Mouse (Mus musculus) forebrain, embryonic 10.5 days (tissue): ENCODE data around the gene Gdpd1. TPM values are rescaled to one million over a fixed set of nuclear protein-coding genes. Genes with fewer than 3 reads are reported as not detected.

Experiments used
- DNase-seq: peaks from one replicate; pipeline ENCODE4 v3.0.0-alpha.2; 2017; ENCODE audit warnings: low spot score; ENCODE audit errors: extremely low spot score
- H3K27ac ChIP-seq: fragments of 300-500 bp; sonication (generic); 2 replicates; pipeline ENCODE4 v1.5.1; 2016; ENCODE audit warnings: mild to moderate bottlenecking
- H3K27me3 ChIP-seq: fragments of 300-500 bp; sonication (generic); 2 replicates; pipeline ENCODE4 v1.6.1; 2016; ENCODE audit warnings: mild to moderate bottlenecking; ENCODE audit not compliant: poor library complexity, severe bottlenecking
- H3K36me3 ChIP-seq: fragments of 300-500 bp; sonication (generic); replicated peaks from 2 replicates; pipeline ENCODE4 v1.6.1; 2016; ENCODE audit warnings: mild to moderate bottlenecking, moderate library complexity
- H3K4me1 ChIP-seq: fragments of 300-500 bp; sonication (generic); 2 replicates; pipeline ENCODE4 v1.6.1; 2016
- H3K4me3 ChIP-seq: fragments of 300-500 bp; sonication (generic); 2 replicates; pipeline ENCODE4 v1.5.1; 2016; ENCODE audit warnings: mild to moderate bottlenecking, moderate library complexity
- H3K9me3 ChIP-seq: fragments of 300-500 bp; sonication (generic); 2 replicates; pipeline ENCODE4 v1.6.1; 2016; ENCODE audit warnings: mild to moderate bottlenecking, moderate library complexity
- WGBS: fragments of 180-500 bp; shearing (Covaris S2); methylation state at CpG from one replicate; pipeline ENCODE4 v1.1.7; 2016; 5-methylcytosine and 5-hydroxymethylcytosine counted together
- polyA plus RNA-seq: library from polyadenylated mRNA; unstranded; fragments of >200 nt; fragmentation: Nextera tagmentation; extraction: Ambion mirVana; gene quantifications from 2 replicates; pipeline ENCODE4 v1.2.1, GENCODE M21; 2016

Gene Gdpd1
- 42.5 and 45.3 TPM in 2 replicates for polyA plus RNA-seq

GRCm38 (mm10) chr11:87073866-87074440, at the start of gene Gdpd1:
TSS of gene Gdpd1 (minus strand) at chr11:87074062.
- peak within 1 kb of the TSS; percentile 76 for H3K4me3 ChIP-seq
- H3K9me3 ChIP-seq: no peaks in the 10 kb centered on the region
- H3K27ac ChIP-seq: peak within 1 kb of the TSS; percentile 91
- 2% methylated on average over 43 of the region's 43 CpGs for WGBS
- H3K36me3 ChIP-seq: peaks cover 31% of the 10 kb centered on the region
- no peaks in the 10 kb centered on the region for H3K27me3 ChIP-seq
- DNase-seq: peak; percentile 93
- peaks cover 19% of the 10 kb centered on the region for H3K4me1 ChIP-seq

DNA sequence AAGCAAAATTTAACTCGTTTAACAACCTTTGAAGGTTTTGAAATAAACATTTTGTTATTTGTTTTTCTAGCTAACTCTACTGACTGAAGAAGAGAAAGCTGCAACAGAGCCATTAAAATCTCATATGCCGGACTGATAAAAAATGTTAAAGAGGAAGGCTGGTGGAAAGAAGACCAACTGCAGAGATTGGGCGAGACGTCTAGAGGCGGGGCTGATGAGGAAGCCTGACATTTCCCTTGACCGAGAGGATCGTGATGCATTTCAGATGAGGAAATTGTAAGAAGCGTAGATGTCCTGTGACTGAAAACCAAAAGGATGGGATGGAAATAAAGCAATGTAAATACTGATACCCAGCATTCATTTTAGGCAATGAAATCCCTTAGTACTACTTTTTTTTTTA, 48.0 kb upstream of the Gdpd1 start:
- Histone ChIP-seq H3K36me3 (peaks cover 79% of the 10 kb centered on the region), H3K9me3 (no peaks in the 10 kb centered on the region)
- 91% methylated on average over 8 of the region's 8 CpGs for WGBS

GRCm38 (mm10) chr11:87110172-87110909, 36.5 kb upstream of the Gdpd1 start:
- 11% methylated on average over 9 of the region's 9 CpGs for WGBS
- Histone ChIP-seq H3K36me3 (peaks cover 54% of the 10 kb centered on the region), H3K27me3 (no peaks in the 10 kb centered on the region), H3K27ac (peak overlapping the region; percentile 100), H3K9me3 (no peaks in the 10 kb centered on the region), H3K4me1 (peaks cover 35% of the 10 kb centered on the region), H3K4me3 (peak overlapping the region; percentile 75)
- peak; percentile 6 for DNase-seq

More for the DNA sequence above, 48.0 kb upstream of the Gdpd1 start:
- no peak for DNase-seq
- H3K27me3 ChIP-seq: no peaks in the 10 kb centered on the region
- no peak overlapping the region for H3K4me3 ChIP-seq
- no peak overlapping the region for H3K27ac ChIP-seq
- H3K4me1 ChIP-seq: peaks cover 14% of the 10 kb centered on the region

DNA sequence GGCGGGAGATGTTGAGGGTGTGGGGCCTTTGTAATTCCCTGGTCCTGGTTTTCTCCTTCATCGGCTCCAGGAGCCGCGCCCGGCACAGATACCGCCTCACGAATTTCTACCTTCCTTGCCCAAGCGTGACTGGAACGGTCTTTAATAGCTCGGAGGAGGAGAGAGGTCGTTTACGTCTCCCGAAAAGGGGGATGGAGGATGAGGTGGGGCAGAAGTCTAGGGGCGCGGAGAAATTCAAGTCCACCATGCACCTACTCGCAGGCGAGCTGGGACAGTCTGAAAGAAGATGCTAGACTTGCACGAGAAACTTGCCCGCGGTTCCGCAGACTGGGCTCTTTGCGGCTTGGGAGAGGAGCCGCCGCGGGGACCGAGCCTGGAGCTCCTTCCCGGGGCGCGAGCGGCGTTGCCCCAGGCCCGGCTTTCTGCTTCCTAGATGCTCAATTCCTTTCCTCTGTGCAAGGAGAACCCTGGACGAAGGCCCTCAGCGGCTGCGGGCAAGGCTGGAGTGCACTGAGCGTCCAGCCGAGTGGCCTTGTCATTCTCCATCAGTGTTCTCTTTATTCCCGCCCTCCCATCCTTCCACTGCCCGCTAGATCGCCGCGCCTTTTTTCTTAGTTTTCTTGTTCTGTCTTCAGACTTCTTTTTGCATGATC, 35.8 kb upstream of the Gdpd1 start:
- under 1% methylated on average over 42 of the region's 42 CpGs for WGBS
- Histone ChIP-seq H3K4me3 (peak overlapping the region; percentile 75), H3K36me3 (peaks cover 54% of the 10 kb centered on the region), H3K27me3 (no peaks in the 10 kb centered on the region), H3K9me3 (no peaks in the 10 kb centered on the region), H3K27ac (peak overlapping the region; percentile 100), H3K4me1 (peaks cover 35% of the 10 kb centered on the region)
- no peak for DNase-seq

- Histone ChIP-seq H3K36me3 (peaks cover 54% of the 10 kb centered on the region), H3K4me3 (peak within 1 kb of the TSS; percentile 75), H3K27ac (peak within 1 kb of the TSS; percentile 100), H3K27me3 (no peaks in the 10 kb centered on the region), H3K9me3 (no peaks in the 10 kb centered on the region), H3K4me1 (peaks cover 35% of the 10 kb centered on the region)
- DNase-seq: peak; percentile 99
- under 1% methylated on average over 40 of the region's 40 CpGs for WGBS
Measured at GRCm38 (mm10) chr11:87108755-87109518, 35.1 kb upstream of the Gdpd1 start, which contains the start of gene Ska2. TSS of gene Ska2 (plus strand) at chr11:87109234.

DNA sequence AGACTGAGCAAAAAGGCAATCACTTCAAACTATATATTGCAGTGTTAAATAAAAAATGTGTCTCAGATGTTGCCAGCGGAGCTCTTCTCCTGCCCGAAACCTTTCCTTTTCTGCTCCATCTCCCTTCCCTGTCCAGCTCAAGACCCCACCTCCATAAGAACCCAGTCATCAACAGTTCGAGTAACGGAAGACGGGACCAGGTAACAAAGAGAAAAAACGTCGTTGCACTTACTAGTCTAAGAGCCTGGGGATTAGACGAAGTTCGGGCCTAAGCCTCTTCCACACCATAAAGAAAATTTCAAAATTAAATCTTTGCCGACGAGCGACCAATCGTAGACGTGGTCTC, 34.5 kb upstream of the Gdpd1 start, which contains the start of gene Prr11:
Prr11 (minus strand) TSS at position 300 of the 346 bp plus-strand sequence.
- Histone ChIP-seq H3K4me3 (peak within 1 kb of the TSS; percentile 75), H3K4me1 (peaks cover 32% of the 10 kb centered on the region), H3K27ac (peak within 1 kb of the TSS; percentile 100), H3K36me3 (peaks cover 54% of the 10 kb centered on the region), H3K27me3 (no peaks in the 10 kb centered on the region), H3K9me3 (no peaks in the 10 kb centered on the region)
- no peak for DNase-seq
- under 1% methylated on average over 14 of the region's 14 CpGs for WGBS

DNA sequence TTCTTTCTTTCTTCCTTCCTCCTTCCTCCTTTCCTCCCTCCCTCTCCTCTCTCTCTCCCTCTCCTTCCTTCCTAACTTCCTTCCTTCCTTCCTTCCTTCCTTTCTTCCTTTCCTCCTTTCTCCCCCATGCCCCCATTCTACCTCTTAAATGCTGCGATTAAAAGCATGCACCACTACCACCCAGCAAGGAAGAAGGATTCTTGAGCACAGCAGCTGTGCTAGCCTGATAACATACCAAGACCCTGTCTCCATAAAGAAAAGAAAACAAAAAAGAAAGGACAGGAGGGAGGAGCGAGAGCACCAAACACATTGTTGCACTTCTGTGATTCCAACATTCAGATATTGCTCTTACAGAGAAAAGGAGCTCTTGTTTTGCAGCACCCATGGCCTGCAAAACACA, 13.3 kb upstream of the Gdpd1 start:
- H3K27me3 ChIP-seq: no peaks in the 10 kb centered on the region
- H3K27ac ChIP-seq: peak overlapping the region; percentile 91
- H3K36me3 ChIP-seq: peaks cover 63% of the 10 kb centered on the region
- peaks cover 29% of the 10 kb centered on the region for H3K4me1 ChIP-seq
- WGBS: 55% methylated on average over 2 of the region's 2 CpGs
- no peak for DNase-seq
- H3K4me3 ChIP-seq: peak overlapping the region; percentile 96
- no peaks in the 10 kb centered on the region for H3K9me3 ChIP-seq

DNA sequence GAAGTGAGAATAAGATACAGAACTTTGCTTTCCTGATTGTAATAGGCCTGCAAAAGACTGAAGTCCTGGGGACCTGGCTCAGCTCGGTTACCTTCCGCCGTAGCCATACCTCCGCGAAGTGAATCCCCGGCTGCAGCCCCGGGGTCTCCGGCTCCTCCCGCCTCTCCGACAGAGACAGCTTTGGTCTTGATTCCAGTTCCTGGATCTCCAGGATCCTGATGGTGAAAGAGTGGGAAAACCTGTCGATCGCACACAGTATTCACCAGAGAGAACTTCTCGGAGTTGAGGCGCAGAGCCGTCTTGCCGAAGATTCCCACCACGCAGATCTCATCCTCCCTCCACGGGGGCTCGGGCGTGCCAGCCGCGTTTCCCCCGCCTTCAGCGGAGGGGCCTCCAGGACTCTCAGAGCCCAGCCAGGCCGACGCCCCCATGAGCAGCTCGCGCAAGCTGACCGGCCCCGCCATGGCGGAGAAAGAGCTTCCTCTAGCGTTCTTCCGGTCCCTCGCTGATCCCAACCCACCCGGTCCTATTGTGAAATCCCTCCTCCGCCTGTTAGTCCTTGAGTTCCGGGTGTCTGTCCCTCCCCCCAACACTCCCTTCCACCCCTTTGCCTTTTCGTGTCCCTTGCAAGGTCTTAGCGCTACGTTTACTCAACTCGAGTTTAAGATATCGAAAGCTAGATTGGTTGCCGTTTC, 12.6 kb upstream of the Gdpd1 start, which contains the start of gene Smg8:
Smg8 (minus strand) TSS at position 485 of the 695 bp plus-strand sequence.
- Histone ChIP-seq H3K4me1 (peaks cover 29% of the 10 kb centered on the region), H3K4me3 (peak within 1 kb of the TSS; percentile 96), H3K36me3 (peaks cover 63% of the 10 kb centered on the region), H3K27ac (peak within 1 kb of the TSS; percentile 91), H3K9me3 (no peaks in the 10 kb centered on the region), H3K27me3 (no peaks in the 10 kb centered on the region)
- 2% methylated on average over 43 of the region's 43 CpGs for WGBS
- peak; percentile 76 for DNase-seq

DNA sequence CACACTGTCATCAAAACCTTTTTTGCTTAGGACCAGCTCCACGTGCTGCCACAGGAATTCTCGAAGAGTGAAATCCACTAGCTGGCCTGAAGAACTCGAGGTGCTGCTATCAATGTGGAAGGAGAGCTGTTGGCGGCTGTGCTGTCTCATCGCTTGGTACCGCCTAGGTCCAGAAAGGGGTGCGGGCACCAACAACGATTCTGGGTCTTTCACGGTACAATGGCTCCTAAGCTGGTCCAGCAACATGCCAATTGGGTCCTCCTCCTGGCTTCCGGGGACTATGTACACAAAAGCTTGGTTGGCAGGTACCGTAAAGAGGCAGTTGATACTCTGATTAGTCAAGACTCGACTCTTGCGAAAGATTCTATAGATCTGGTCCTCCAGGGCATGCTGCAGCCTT, 11.6 kb upstream of the Gdpd1 start:
- no peak overlapping the region for H3K27ac ChIP-seq
- H3K4me3 ChIP-seq: peak overlapping the region; percentile 96
- H3K9me3 ChIP-seq: no peaks in the 10 kb centered on the region
- H3K27me3 ChIP-seq: no peaks in the 10 kb centered on the region
- peaks cover 63% of the 10 kb centered on the region for H3K36me3 ChIP-seq
- WGBS: 91% methylated on average over 13 of the region's 13 CpGs
- DNase-seq: no peak
- peaks cover 29% of the 10 kb centered on the region for H3K4me1 ChIP-seq

DNA sequence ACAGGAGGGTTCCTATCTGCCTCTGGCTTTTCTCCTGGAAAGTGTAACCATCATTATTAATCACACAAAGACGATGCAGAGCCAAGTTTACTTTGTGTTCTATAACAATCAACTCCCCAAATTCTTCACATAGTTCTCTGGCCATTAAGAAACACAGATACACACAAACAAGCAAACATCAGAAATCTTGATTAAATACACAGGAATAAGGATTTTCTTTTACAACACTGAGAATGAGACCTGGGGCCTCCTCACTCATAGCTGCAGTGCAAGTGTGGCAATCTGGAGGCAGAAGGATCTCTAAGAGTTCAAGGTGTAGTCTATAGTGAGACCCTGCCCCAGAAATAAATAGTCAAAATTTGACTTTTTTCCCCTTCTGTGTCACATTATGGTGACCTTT, 9.8 kb upstream of the Gdpd1 start:
- Histone ChIP-seq H3K4me3 (no peak overlapping the region), H3K9me3 (no peaks in the 10 kb centered on the region), H3K36me3 (peaks cover 70% of the 10 kb centered on the region), H3K4me1 (peaks cover 29% of the 10 kb centered on the region), H3K27me3 (no peaks in the 10 kb centered on the region), H3K27ac (no peak overlapping the region)
- 88% methylated on average over 1 of the region's 1 CpGs for WGBS
- no peak for DNase-seq

DNA sequence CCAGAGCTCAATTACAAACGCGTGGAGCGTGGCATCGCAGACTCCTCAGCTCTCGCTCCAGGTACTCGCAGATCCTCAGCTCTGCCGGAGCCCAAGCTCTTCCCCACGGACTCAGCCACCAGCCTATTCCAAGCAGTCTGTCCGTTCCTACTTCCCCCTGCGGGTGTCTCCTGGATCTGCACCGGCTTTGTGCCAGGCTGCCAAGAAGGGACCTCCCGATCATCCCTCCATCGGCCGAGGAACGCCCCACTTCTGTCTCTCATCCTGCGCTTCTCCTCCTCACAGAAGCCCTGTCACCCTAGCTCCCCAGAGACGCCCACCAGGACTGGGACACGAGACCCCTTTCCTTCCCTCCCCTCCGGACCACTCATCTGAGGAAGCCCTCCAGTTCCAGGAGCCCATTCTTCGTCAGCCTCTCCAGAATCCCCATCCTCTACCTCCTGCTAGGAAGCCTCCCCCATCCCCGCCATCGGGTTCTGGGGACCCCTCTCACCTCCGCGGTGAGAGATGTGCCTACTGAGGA, 458 bp downstream of the Gdpd1 start:
- WGBS: under 1% methylated on average over 24 of the region's 24 CpGs
- Histone ChIP-seq H3K4me1 (peaks cover 19% of the 10 kb centered on the region), H3K36me3 (peaks cover 25% of the 10 kb centered on the region), H3K4me3 (peak overlapping the region; percentile 76), H3K27me3 (no peaks in the 10 kb centered on the region), H3K9me3 (no peaks in the 10 kb centered on the region), H3K27ac (peak overlapping the region; percentile 91)
- peak; percentile 69 for DNase-seq

- H3K4me3 ChIP-seq: no peak overlapping the region
- no peaks in the 10 kb centered on the region for H3K4me1 ChIP-seq
- no peaks in the 10 kb centered on the region for H3K9me3 ChIP-seq
- H3K27me3 ChIP-seq: no peaks in the 10 kb centered on the region
- 79% methylated on average over 3 of the region's 3 CpGs for WGBS
- H3K27ac ChIP-seq: no peak overlapping the region
- H3K36me3 ChIP-seq: peaks cover 45% of the 10 kb centered on the region
- no peak for DNase-seq
Measured at GRCm38 (mm10) chr11:87062087-87062486, 11.8 kb downstream of the Gdpd1 start.
